Mouse (Mus musculus): ENCODE measurements around the gene Eml6.

DNA sequence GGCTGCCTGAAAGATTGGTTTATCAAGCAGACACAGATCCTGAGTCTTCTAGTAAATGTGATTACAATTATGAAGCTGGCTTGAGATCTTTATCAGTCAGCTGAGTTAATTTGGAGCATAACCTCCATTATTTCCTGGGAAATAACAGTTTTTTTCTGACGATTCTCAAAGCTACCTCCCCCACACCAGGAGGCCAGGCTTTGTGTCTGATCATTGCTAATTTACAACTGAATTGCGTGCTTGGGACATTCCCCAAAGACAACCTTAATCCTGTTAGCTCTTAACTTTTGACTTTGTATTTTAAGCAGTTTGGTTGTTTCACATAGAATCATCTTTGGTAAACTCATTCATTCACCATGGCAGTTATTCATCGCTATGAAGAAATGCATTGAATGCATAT is 148.6 kb downstream of the Eml6 start:
- TF ChIP-seq CTCF (IDR thresholded peaks at IDR 0.05; ENCODE audit: control insufficient read depth, insufficient read depth, insufficient read length) (no peak), CEBPB (IDR thresholded peaks at IDR 0.05; ENCODE audit: low read depth) (no peak), MYOG (IDR thresholded peaks at IDR 0.05; ENCODE audit: control insufficient read depth, extremely low read depth, insufficient read length) (no peak), MAX (IDR thresholded peaks at IDR 0.05) (no peak), FOSL1 (IDR thresholded peaks at IDR 0.05; ENCODE audit: insufficient read depth, low read length, poor library complexity, severe bottlenecking) (no peak)
